Mouse (Mus musculus): ENCODE data around the gene Pdap1. TPM values are rescaled to one million over a fixed set of nuclear protein-coding genes. Genes with fewer than 3 reads are reported as not detected.

Pdap1 gene
- total and polyA plus RNA-seq, 2 experiments, result 16.1 to 19.7 TPM

DNA sequence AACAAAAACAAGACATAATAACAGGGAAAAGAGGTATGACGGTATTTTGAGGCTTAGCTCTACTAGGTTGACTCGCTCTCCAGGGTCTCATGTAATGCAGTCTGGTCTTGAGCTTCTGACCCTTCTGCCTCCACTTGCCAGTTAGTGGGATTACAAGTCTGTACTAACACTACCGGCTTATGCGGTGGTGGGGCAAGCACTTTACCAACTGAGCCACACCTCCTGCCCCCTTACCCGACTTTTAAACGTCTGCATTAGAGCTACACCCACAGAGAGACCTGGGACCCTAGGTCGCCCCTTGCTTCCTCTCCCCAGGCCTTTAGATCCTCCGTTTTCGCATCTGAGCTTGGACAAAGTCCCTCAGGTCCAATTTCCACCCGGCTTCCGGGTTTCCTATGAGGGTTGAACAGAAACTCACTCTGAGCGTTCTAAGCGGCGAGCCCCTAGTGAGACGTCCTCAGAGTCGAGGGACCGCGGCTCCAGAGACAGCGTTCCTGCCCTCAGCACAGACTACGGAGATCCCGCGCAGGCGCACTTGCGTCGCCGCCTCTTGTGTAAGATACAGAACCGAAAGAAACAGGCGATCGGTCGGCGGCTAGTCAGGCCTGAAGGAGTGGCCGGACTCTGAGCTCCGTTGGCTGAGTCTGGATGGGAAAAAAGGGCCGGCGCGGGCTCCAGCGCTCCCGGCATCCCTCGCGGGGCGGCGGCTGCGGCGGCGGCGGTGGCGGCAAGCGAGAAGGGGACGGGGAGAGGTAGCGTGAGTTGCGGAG, 26.7 kb upstream of the Pdap1 start, which contains the start of the genes Ptcd1 and Cpsf4:
TSS of gene Ptcd1 (minus strand) at position 573 of the 770 bp plus-strand sequence.
TSS of gene Cpsf4 (plus strand) at position 678 of the 770 bp plus-strand sequence.
- Histone ChIP-seq H3K79me2 (ENCODE audit: control insufficient read depth, insufficient read depth, low read length) (peaks cover 14% of the 10 kb centered on the region; the same call in 1 of the 2 replicates), H3K9ac (ENCODE audit: low read depth, low read length) (peak within 1 kb of the TSS; percentile 83), H3K4me3 (ENCODE audit: insufficient read depth, low read depth, low read length) (peak within 1 kb of the TSS; percentile 74), H3K4me1 (ENCODE audit: control insufficient read depth, insufficient read depth, low read length) (peaks cover 7% of the 10 kb centered on the region), H3K36me3 (ENCODE audit: control insufficient read depth, insufficient read depth, low read length) (no peaks in the 10 kb centered on the region; the same call in 1 of the 2 replicates), H3K27me3 (ENCODE audit: control insufficient read depth, insufficient read depth, low read length) (no peaks in the 10 kb centered on the region), H3K27ac (replicated peaks; ENCODE audit: insufficient read depth, low read depth, low read length) (peak within 1 kb of the TSS; percentile 70)
- peak; percentile 92 for DNase-seq (ENCODE audit: extremely low read depth, low read depth, low spot score)
- TF ChIP-seq POLR2A (IDR thresholded peaks at IDR 0.05; ENCODE audit: extremely low read depth, insufficient read depth, low read length) (peak; percentile 53; the same call in 1 of the 2 replicates), CTCF (IDR thresholded peaks at IDR 0.05; ENCODE audit: low read depth, low read length) (no peak)
- under 1% methylated on average over 51 of the region's 51 CpGs for WGBS

DNA sequence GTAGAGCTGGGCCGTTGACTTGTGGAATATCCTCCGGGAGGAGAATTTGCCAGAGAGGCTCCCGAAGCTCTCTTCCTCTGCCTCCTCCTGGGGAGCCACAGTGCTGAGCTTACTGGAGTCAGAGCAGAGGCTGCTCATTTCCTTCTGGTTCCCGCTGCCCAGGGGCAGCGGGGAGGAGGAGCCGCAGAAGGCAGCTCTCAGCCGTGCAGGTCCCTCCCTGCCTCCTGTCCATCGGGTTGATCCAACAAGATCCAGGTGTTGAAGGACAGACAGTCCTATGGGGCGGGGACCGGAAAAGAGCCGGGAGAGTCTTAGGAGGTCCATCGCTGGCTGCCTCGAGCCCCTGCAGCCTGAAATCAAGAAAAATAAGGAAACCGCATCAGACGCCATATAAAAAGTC, 25.1 kb upstream of the Pdap1 start:
- WGBS, result 89% methylated on average over 15 of the region's 15 CpGs
- no peak overlapping the region for H3K27ac ChIP-seq (replicated peaks; ENCODE audit: insufficient read depth, low read depth, low read length)
- peaks cover 14% of the 10 kb centered on the region; the same call in 1 of the 2 replicates for H3K79me2 ChIP-seq (ENCODE audit: control insufficient read depth, insufficient read depth, low read length)
- DNase-seq (ENCODE audit: extremely low read depth, low read depth, low spot score), result no peak
- peaks cover 1% of the 10 kb centered on the region; the same call in 1 of the 2 replicates for H3K36me3 ChIP-seq (ENCODE audit: control insufficient read depth, insufficient read depth, low read length)
- TF ChIP-seq CTCF (IDR thresholded peaks at IDR 0.05; ENCODE audit: low read depth, low read length) (no peak), POLR2A (IDR thresholded peaks at IDR 0.05; ENCODE audit: extremely low read depth, insufficient read depth, low read length) (no peak)
- peaks cover 7% of the 10 kb centered on the region for H3K4me1 ChIP-seq (ENCODE audit: control insufficient read depth, insufficient read depth, low read length)
- H3K9ac ChIP-seq (ENCODE audit: low read depth, low read length), result peak overlapping the region; percentile 31; the same call in 1 of the 2 replicates
- no peaks in the 10 kb centered on the region for H3K27me3 ChIP-seq (ENCODE audit: control insufficient read depth, insufficient read depth, low read length)
- no peak overlapping the region for H3K4me3 ChIP-seq (ENCODE audit: insufficient read depth, low read depth, low read length)

DNA sequence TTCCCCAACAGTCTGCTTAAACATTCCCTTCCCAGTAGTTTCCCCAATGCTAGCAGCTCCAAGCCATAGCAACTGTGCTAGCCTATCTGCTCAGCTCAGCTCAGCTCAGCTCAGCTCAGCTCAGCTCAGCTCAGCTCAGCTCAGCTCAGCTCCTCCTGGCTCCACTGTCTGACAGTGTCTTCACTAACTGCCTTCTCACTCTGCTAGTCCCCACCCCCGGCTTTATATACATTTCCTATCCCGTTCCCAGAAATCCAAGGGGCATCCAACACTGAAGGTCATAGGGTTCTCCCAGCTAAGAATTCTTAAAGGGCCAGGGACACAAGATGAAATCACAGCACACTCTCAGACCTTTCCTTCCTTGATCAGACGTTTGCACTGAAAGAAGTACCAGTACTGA, 24.7 kb upstream of the Pdap1 start:
- whole genome bisulfite sequencing, result 63% methylated on average over 3 of the region's 3 CpGs
- TF ChIP-seq POLR2A (IDR thresholded peaks at IDR 0.05; ENCODE audit: extremely low read depth, insufficient read depth, low read length), result no peak
- no peak for TF ChIP-seq CTCF (IDR thresholded peaks at IDR 0.05; ENCODE audit: low read depth, low read length)
- Histone ChIP-seq H3K27ac (replicated peaks; ENCODE audit: insufficient read depth, low read depth, low read length) (no peak overlapping the region), H3K4me3 (ENCODE audit: insufficient read depth, low read depth, low read length) (no peak overlapping the region), H3K4me1 (ENCODE audit: control insufficient read depth, insufficient read depth, low read length) (peaks cover 7% of the 10 kb centered on the region), H3K36me3 (ENCODE audit: control insufficient read depth, insufficient read depth, low read length) (peaks cover 4% of the 10 kb centered on the region; the same call in 1 of the 2 replicates), H3K9ac (ENCODE audit: low read depth, low read length) (peak overlapping the region; percentile 31; the same call in 1 of the 2 replicates), H3K27me3 (ENCODE audit: control insufficient read depth, insufficient read depth, low read length) (no peaks in the 10 kb centered on the region), H3K79me2 (ENCODE audit: control insufficient read depth, insufficient read depth, low read length) (peaks cover 14% of the 10 kb centered on the region; the same call in 1 of the 2 replicates)
- no peak for DNase-seq (ENCODE audit: extremely low read depth, low read depth, low spot score)

- H3K9ac ChIP-seq (ENCODE audit: low read depth, low read length), result no peak overlapping the region
- H3K27me3 ChIP-seq (ENCODE audit: control insufficient read depth, insufficient read depth, low read length), result no peaks in the 10 kb centered on the region
- H3K4me3 ChIP-seq (ENCODE audit: insufficient read depth, low read depth, low read length), result no peak overlapping the region
- 97% methylated on average over 14 of the region's 14 CpGs for WGBS
- TF ChIP-seq POLR2A (IDR thresholded peaks at IDR 0.05; ENCODE audit: extremely low read depth, insufficient read depth, low read length) (no peak), CTCF (IDR thresholded peaks at IDR 0.05; ENCODE audit: low read depth, low read length) (no peak)
- DNase-seq (ENCODE audit: extremely low read depth, low read depth, low spot score), result no peak
- no peak overlapping the region for H3K27ac ChIP-seq (replicated peaks; ENCODE audit: insufficient read depth, low read depth, low read length)
- peaks cover 6% of the 10 kb centered on the region for H3K4me1 ChIP-seq (ENCODE audit: control insufficient read depth, insufficient read depth, low read length)
- peaks cover 5% of the 10 kb centered on the region; the same call in 1 of the 2 replicates for H3K79me2 ChIP-seq (ENCODE audit: control insufficient read depth, insufficient read depth, low read length)
- H3K36me3 ChIP-seq (ENCODE audit: control insufficient read depth, insufficient read depth, low read length), result peaks cover 26% of the 10 kb centered on the region
Observed at GRCm38 (mm10) chr5:145161361-145161760, 21.3 kb upstream of the Pdap1 start.

- no peak overlapping the region for H3K4me3 ChIP-seq (ENCODE audit: insufficient read depth, low read depth, low read length)
- H3K9ac ChIP-seq (ENCODE audit: low read depth, low read length), result no peak overlapping the region
- WGBS, result 95% methylated on average over 5 of the region's 5 CpGs
- no peak for DNase-seq (ENCODE audit: extremely low read depth, low read depth, low spot score)
- no peak overlapping the region for H3K27ac ChIP-seq (replicated peaks; ENCODE audit: insufficient read depth, low read depth, low read length)
- TF ChIP-seq POLR2A (IDR thresholded peaks at IDR 0.05; ENCODE audit: extremely low read depth, insufficient read depth, low read length) (no peak), CTCF (IDR thresholded peaks at IDR 0.05; ENCODE audit: low read depth, low read length) (no peak)
- peaks cover 28% of the 10 kb centered on the region for H3K36me3 ChIP-seq (ENCODE audit: control insufficient read depth, insufficient read depth, low read length)
- no peaks in the 10 kb centered on the region for H3K4me1 ChIP-seq (ENCODE audit: control insufficient read depth, insufficient read depth, low read length)
- H3K79me2 ChIP-seq (ENCODE audit: control insufficient read depth, insufficient read depth, low read length), result no peaks in the 10 kb centered on the region
- H3K27me3 ChIP-seq (ENCODE audit: control insufficient read depth, insufficient read depth, low read length), result no peaks in the 10 kb centered on the region
Observed at GRCm38 (mm10) chr5:145152690-145153089, 12.7 kb upstream of the Pdap1 start.
